Mouse (Mus musculus) heart, adult 9 months (tissue): ENCODE results near the gene Xpnpep2.

Experiments used
- DNase-seq, 2 experiments: peaks; one replicate each; pipeline ENCODE4 v3.0.0; 2022; ENCODE audit warnings: low spot score in 2 of 2

The Xpnpep2 gene

DNA sequence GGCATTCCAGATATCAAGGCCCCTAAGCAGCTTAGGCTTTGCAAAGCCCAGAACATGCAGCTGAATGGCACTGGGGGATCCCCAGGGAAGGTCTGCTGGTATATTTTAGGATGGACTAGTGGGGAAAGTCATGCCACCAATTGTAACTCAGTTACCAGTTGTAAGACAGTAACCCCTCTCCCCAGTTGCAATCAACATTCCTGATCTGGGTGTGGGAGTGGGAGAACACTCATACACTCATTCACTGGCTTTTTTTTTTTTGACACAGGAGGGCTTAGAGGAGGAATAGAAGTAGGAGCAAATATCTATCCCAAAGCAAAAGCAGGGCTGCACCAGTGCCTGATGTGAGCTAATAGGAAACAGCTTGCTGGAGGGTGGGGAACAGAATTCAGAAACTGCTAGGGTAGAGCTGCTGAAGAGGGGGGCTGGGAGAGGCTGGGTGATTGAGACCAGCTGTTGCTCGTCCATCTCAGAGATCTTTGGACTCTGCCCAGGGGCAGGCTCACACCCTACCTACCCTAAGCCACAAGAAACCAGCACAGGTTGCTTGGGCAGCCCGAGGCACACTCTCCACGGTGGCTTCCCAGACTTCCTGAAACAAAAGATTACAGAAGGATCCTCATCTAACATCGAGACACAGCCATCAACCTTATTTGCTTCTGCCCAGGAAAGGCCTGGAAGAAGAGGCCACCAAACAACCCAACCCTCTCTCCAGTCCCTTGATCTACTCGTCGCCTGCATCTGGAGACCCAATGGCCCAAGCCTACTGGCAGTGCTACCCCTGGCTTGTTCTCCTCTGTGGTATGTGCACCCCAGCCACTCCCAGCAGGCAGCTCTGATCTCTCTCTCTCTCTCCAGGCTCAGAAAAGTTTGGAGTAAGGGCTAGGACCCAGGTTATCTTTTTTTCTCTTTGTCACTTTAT is at the start of gene Xpnpep2:
Gene Xpnpep2 (plus strand): TSS at position 332 of the 922 bp plus-strand sequence.
- no peak for DNase-seq

DNA sequence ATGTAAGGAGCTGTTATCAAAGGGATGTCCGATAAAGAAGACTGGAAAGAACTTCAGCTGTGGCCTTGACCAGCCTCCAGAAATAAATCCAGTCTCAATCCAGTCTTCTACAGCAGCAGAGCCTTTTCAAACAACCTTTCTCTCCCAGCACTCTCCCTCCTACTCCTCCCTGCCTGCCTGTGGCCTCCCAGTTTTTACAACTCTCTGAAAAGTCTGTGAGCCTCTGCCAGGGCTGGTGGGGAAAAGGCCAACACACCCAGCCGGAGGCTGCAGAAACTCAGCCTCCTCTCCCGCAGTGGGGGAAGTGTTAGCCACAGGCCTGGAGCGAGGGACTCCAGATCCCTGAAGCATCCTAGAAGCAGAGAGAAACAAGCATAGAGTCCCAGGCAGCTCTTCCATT is 46.0 kb upstream of the Xpnpep2 start:
- no peak for DNase-seq

DNA sequence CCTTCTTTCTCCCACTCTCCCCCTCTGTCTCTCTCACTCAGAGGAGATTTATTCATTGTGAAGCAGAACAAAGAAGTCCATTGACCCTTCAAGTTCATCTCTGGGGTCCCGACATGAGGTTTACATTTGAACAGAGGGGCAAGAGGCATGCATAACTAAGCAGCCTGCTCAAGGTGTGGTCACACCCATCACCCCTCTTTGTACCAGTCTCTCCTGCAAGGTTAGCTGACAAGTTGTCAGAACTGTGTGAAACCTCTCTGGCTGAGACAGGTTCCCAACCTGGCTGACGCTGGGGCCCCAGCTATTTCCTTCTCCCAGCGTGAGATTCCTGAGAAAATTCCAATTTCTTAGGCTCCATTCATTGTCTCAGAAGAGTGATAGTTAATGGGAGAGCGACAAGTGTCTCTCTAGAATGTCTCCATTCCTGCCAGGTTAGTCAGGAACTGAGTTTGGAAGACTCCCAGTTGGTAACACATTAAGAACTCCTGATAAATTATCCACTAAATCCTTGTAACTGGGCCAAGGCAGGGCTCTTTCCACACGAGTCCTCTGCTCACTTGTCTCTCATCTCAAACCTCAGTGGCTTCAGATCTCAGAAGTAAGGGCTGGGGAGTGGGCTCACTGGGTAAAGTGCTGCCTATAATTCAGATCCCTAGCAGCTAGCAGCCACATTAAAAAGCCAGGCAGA is 44.2 kb upstream of the Xpnpep2 start:
- no peak for DNase-seq

DNA sequence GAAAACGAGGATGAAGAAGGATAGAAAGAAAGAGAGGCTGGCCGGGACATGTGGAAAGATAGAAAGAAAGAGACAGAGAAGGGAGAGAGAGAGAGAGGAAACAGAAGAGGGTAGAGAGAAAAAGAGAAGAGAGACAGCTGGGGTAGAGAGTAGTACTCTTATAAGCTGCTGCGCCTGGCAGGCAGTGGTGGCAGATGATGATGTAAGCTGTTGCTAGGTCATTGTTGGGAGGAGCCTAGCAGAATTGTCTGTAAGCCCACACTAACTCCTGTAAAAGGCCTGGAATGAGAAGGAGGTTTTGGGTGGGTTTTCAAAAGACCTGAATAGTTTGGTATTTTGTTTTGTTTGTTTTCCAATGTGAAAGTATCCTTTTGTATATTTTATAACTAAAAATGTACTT is 41.6 kb upstream of the Xpnpep2 start:
- no peak for DNase-seq

DNA sequence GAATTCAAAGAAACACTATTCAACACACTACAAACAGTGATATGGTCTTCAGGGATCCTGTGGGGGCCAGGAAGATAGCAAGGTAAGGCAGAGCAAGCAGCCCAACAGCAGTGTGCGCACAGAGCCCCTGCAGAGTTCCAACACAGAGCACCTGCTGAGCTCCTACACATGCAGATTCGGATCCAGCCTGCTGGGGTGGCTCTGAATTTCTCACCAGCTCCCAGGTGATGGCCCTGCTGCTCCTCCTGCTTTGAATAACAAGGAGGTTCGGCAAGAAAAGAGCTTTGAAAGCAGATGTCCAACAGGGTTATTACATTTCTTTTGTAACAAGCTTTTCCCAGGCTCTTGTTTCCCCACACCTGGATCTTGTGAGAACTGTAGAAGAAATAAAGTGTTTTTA is 36.6 kb upstream of the Xpnpep2 start:
- no peak for DNase-seq

DNA sequence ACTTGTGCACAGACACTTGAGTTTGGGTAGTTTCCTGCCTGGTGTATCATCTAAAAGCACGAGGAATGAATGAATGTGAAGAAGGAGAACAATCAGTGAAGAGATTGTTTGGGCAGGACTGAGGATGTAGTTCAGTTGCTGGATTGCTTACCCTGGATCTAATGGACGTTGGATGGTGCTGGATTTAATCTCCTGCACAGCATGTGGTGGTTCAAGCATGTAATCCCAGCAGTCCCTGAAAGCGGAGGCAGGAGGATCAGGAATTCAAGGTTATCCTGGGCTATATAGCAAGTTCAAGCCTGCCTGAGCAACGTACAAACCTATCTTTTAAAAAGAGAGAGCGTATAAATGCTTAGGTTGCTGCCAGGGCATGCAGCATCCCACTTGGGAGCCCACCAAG is 36.1 kb upstream of the Xpnpep2 start:
- no peak for DNase-seq

DNA sequence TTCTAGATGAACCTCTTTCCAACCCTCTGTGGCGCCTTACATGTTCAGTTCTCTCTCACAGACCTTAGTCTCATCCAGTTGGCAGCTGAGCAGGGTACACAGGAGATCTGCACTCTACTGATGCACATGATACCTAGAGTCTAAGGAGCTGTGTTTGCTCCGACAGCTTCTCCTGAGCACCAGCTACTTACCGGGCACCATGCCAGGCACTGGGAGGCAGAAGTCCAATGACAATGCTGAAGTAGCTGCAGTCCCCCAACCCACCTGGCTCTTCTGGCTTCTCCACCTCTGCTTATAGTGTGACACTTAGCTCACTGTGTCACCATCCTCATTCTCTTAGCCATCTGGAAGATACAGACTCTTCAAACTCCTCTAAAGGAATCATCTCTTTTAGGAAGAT is 33.8 kb upstream of the Xpnpep2 start:
- no peak for DNase-seq

DNA sequence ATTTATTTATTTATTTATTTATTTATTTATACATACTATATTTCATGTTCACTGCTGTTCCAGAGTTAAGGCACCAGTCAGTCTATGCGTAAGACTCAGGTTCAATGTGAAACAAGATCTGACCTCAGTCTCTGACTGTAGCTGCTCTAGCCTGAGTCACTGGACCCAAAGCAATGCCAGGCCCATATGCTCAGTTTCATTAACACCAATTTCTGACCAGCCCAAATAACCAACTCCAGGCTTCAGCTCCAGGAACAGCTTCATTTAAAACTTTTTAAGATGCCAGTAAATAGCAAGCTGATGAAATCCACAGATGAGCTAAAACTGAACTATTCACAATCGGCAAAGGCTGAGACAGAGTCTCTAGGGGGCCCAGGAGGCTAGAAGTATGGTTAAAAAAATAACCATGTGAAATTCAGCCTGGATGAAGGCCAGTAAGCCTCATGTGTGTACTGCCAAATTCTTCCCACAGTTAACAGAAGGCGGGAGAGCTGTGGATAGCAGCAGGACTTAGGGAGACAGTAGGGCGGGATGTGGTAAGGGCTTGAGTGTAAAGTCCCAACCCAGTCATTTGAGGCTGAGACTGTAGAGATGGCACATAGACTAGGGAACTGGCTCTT is 31.6 kb upstream of the Xpnpep2 start:
- peak; percentile 21 to 47 for DNase-seq

DNA sequence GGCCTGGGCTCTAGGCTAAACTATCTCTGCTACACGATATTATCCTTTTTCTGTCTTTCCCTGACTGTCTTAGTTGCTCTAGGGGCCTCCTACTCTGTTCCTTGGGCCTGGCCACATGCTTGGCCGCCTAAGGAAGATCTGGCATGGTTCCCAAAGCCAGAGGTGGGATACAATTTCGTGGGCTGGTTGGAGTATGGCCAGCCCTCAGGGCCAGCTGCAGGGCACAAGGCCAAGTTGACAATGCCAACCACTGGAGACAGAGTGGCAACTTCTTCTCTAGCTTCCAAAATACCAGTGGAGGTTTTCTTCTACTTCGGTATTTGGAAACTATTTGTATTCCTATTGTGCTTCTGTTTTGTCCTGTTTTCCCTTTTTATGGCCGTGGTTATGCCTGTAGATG is 26.2 kb upstream of the Xpnpep2 start:
- DNase-seq: no peak

DNA sequence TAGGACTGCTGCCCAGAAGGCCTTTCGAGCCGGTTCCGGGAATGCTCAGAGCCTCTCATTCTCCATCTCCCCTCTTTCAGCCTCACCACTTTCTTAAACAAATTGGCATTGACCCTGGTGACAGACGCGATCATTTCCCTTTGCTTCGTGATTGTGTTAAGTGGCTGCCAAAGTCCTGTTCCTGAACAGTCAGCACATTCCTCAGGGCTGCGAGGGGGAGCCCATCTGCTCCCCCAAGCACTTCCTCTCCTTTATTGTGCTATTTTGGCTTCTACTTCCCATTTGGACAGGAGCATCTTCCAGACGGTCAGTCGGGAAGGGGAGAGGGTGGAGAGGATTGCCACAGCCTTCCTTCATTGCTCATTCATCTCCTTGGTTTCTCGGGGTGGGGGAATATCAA is 16.4 kb upstream of the Xpnpep2 start:
- DNase-seq: peak; percentile 10 to 37

DNA sequence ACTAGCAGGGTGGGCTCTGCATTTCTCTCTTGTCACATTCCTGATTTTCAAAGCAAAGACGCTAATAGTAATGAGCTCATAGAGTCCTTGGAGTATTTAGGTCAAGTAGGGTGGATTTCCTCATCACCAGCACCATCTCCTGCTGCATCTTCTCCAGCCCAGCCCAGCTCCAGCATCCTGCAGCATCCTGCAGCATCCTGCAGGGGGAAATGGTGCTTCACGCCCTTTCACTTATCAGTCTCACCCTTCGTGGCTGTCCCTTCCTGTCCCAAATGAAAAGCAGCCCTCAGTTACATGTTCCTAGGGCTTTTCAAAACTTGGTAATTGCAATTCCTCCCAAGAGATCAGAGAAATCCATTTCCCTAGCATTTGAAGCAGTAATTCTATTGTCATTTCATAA is 15.0 kb upstream of the Xpnpep2 start:
- no peak for DNase-seq

DNA sequence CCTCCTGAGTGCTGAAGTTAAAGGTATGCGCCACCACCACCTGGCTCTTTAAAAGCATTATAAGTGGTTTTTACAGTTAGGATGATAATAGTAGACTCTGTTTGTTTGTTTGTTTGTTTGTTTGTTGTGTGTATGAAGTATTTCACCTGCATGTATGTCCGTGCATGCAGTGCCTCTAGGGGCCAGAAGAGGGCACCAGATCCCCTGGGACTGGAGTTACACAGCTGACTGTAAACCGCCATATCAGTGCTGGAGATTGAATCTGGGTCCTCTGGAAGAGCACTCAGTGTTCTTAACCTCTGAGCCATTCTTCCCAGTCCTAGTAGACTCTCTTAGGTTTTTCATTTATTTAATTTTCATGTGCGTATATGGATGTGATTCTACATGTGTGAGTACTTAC is 13.9 kb upstream of the Xpnpep2 start:
- no peak for DNase-seq

DNA sequence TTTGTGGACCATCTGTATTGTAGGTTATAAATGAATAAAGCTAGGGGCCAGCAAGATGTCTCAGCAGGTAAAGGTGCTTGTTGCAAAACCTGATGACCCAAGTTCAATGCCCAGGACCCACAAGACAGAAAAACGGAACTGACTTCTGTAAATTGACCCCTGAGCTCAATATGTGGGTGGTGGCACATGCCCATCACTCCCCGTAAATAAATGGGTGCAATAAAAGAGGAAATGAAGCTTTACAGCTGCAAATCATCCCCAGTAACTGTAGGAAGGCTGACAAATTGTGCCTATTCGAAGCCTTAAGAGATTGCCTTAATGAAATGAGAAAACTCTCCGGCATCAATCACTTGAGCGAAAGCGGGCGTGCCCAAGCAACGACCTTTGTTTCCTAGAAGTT is 11.9 kb upstream of the Xpnpep2 start:
- no peak for DNase-seq

DNA sequence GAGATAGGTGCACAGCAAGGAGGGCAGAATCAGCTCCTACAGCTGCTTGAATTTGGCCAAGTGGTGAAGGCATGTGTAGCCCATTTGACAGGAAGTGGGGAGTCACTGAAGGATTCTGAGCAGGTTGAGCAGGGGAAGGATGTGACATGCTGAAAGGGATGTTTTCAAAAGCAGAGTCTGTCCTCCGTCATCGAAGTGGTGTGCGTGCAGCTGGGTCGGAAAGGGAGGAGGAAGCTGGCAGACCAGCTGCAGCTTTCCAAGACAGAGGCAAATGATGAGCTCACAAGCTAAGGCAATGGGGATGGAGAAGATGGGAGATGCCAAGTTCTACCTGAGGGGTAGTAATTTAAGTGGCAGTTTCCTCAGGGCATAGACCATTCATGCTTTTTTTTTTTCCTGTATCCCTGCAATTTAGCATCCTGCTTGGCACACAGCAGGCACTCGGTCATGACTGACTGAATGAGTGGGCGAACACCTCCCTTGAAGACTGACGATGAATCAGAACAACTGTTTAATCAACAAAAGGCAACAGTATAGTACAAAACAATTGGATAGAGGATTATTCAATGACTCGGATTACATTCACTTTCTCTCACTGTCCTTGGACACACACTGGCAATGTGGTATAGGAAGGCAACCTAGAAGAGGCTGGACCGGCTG is 9.9 kb upstream of the Xpnpep2 start:
- no peak for DNase-seq

DNA sequence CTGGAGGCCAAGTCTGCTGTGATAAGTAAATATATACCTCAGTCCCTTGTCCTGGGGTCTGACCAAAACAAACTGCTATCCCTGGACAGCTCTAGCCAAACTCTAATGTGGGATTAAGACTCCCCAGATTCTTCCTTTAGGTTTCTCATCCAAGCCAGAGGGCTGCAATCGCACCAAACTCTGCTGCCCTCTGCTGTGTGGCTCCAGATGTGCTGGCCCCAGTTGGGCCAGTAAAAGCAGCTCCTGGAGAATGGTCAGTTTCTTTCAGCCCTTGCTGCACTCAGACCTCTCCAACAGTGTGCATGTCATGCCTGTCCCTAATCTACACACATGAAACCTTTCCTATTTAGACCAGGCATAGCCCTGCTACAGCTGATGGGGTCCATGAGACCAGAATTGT is 8.7 kb upstream of the Xpnpep2 start:
- DNase-seq: no peak

DNA sequence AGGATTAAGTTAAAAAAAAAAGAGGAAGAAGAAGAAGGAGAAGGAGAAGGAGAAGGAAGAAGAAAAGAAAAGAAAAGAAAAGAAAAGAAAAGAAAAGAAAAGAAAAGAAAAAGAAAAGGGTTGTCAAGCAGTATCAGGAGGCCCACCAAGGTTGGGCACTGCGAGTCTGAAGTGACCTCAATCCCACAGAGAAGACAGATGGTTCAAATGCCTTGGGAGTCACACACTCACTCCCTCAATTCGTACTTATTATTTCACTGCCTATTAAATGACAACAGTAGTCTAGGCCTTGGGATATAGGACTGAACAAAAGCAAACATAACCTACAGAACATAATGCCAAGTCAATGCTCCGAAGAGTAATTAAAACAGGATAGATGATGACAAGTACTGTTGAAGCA is 5.3 kb upstream of the Xpnpep2 start:
- no peak for DNase-seq

DNA sequence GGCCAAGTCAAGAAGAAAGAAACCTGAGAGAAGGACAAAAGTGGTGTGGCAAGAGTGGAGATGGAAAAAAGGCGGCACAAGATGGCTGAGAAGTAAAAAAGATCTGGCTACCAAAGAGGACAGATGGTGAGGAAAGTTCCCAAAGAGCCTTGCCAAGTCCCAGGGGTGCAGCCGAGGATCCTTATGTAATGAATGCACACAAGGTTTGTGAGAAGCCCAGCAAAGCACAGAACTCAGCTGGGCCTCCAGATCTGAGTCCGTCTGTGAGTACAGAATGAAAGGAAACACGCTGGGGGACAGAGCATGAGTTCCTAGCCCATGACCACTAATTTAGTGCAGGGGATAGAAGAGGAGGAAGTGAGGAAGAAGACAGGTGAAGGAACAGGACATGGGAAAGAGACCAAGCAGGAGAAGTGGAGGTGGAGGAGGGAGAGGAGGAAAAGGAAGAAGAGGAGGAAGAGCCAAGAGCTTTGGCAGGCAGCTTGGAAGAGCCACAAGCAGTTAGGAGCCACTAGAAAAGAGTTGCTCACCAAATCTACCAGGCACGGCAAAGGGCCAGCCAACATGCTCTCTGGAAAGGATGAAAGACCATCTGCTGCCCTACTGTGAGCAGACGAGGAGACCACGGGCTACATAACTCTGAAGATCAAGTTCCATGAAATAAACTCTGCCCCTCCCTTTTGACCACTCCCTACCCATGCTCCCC is 3.6 kb upstream of the Xpnpep2 start:
- no peak for DNase-seq

DNA sequence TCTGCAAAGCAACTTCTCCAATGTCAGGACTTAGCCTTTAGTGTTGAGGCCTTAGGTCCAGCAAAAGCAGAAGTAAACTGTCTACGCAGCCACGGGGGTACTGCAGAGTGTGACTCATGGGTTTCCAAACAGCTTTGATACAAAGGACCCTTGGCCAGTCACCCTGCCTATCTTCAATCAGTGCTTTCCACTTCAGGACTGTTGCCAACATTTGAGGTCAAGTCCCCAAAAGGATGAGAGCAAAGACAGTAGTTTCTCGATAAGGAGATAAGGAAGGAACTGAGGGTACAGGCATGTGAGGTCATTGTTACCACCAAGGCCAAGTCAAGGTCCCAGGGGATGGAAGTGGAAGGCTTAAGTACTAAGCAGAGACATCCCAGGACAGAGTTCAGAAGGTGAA is 2.3 kb upstream of the Xpnpep2 start:
- peak; percentile 38 to 63 for DNase-seq

DNA sequence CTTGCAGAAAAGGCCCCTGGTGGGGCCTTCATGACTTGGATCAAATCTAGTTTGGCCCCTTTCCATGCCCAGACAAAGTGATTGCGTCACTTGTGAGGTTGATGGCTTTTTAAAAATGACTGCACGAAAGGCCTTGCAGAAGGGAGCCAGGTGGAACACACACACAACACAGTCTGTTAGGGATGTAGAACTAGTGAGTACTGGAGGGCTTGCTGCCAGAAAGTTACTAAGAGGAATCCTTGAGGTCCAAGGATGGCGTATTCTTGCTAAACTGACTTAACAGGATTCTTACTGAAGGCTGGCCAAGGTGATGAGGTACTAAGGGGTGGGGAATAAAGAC is 761 bp downstream of the Xpnpep2 start:
- no peak for DNase-seq

DNA sequence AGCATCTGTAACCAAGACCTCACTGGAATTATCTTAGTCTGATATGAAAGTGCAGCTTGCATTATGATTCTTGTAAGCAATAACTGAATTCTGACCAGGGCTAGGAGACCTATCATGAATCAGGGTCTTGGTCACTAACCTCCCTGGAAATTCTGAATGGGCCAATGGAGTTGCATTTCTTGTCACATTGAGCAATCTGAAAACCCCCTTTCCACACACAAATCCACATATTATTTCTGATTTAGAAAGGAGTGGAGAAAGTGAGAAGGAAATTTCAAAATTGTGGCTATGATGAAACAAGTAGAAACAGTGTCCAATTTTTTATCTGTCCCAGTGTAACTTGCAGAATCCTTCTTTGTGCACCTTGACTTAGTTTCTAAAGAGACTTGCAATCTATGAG is 10.8 kb downstream of the Xpnpep2 start:
- no peak for DNase-seq

DNA sequence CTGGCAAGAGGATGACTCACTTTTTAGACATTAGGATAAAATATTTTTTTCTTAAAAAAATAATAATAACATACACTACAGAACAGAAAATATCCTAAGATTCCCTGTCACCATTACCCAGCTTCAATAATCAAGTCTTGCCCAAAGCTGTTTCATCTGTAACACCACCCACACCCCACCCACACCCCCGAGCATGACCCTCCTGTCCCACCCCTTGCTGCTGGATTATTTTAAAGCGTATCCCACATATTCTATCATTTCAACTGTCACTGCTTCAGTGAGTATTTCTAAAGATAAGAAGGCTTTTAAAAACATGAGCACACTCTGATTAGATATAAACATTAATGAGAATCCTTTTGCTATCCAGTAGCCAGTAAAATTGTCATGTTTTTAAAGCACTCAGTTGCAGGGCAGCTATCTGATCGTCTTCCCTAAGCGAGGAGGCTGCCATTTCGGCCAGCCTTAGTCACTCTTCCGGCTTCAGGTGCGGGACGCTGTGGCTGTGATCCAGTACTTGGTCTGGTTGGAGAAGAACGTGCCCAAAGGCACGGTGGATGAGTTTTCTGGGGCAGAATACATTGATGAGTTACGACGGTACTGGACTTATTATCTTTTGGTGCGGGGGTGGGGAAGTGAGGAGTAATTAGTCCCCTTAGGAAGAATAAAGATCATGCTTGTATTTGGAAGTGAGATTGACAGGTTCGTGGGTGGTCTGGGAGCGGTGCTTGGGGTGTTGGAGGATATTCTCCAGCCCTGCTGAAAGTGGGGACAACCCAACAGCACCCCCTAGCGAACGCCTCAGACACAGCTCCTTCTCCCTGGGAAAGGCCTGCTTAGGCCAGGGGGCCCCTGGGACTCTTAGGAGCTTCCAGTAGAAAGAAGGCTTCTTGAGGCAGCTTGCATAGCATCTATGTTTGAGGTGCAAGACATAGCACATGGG is 15.9 kb downstream of the Xpnpep2 start:
- peak; percentile 47 to 51 for DNase-seq
